Mouse (Mus musculus) liver, embryonic 11.5 days (tissue): Measurements from ENCODE around the gene Myo18b. TPM values are rescaled to one million over a fixed set of nuclear protein-coding genes. Genes with fewer than 3 reads are reported as not detected.

Experiments used
- ATAC-seq: fragments of 200-750 bp; cut with Nextera tagmentation; replicated peaks from 2 replicates; pipeline ENCODE4 v1.8.0; 2017; ENCODE audit warnings: moderate number of reproducible peaks, mild to moderate bottlenecking, moderate TSS enrichment, moderate library complexity; ENCODE audit not compliant: low FRiP score
- DNase-seq: peaks from one replicate; pipeline ENCODE4 v3.0.0-alpha.2; 2017; ENCODE audit warnings: low spot score
- H3K27ac ChIP-seq: fragments of 300-500 bp; sonication (generic); 2 replicates; pipeline ENCODE4 v1.5.1; 2014; ENCODE audit warnings: mild to moderate bottlenecking, low read depth, low read length, control low read depth
- H3K27me3 ChIP-seq: fragments of 300-500 bp; sonication (generic); replicated peaks from 2 replicates; pipeline ENCODE4 v1.6.1; 2014; ENCODE audit warnings: low read length, mixed read lengths; ENCODE audit not compliant: control insufficient read depth, insufficient read depth
- H3K36me3 ChIP-seq: fragments of 300-500 bp; sonication (generic); 2 replicates; pipeline ENCODE4 v1.6.1; 2014; ENCODE audit warnings: mild to moderate bottlenecking, low read length, moderate library complexity, mixed read lengths; ENCODE audit not compliant: control insufficient read depth, insufficient read depth
- H3K4me1 ChIP-seq: fragments of 300-500 bp; sonication (generic); replicated peaks from 2 replicates; pipeline ENCODE4 v1.6.1; 2014; ENCODE audit warnings: low read length, mixed read lengths; ENCODE audit not compliant: control insufficient read depth, insufficient read depth
- H3K4me2 ChIP-seq: fragments of 300-500 bp; sonication (generic); 2 replicates; pipeline ENCODE4 v1.6.1; 2014; ENCODE audit warnings: mild to moderate bottlenecking, control low read depth, moderate library complexity
- H3K4me3 ChIP-seq: fragments of 300-500 bp; sonication (generic); 2 replicates; pipeline ENCODE4 v1.5.1; 2014; ENCODE audit warnings: low read depth, low read length, control low read depth
- H3K9ac ChIP-seq: fragments of 300-500 bp; sonication (generic); 2 replicates; pipeline ENCODE4 v1.6.1; 2014; ENCODE audit warnings: low read depth, low read length, control low read depth
- H3K9me3 ChIP-seq: fragments of 300-500 bp; sonication (generic); 2 replicates; pipeline ENCODE4 v1.6.1; 2016; ENCODE audit warnings: low read length, inconsistent platforms, mixed read lengths; ENCODE audit not compliant: control insufficient read depth
- WGBS: fragments of 180-500 bp; shearing (Covaris S2); extraction: QIAGEN DNeasy Blood & Tissue Kit; methylation state at CpG from one replicate; pipeline ENCODE4 v1.1.7; 2014; 5-methylcytosine and 5-hydroxymethylcytosine counted together
- polyA plus RNA-seq: library from polyadenylated mRNA; unstranded; fragments of >200 nt; fragmentation: Nextera tagmentation; extraction: Ambion mirVana; gene quantifications from 2 replicates; pipeline ENCODE4 v1.2.1, GENCODE M21; 2014

Gene Myo18b
- polyA plus RNA-seq, 1 experiment from 2014 or later, result 0.60 TPM

GRCm38 (mm10) chr5:112928201-112928881 lies 32.2 kb upstream of the Myo18b start:
- Histone ChIP-seq H3K4me2 (no peak overlapping the region), H3K36me3 (no peaks in the 10 kb centered on the region; the same call in 1 of the 2 replicates), H3K27ac (no peak overlapping the region), H3K27me3 (no peaks in the 10 kb centered on the region), H3K9ac (no peak overlapping the region), H3K4me3 (no peak overlapping the region), H3K4me1 (peaks cover 3% of the 10 kb centered on the region; the same call in 1 of the 2 replicates), H3K9me3 (no peaks in the 10 kb centered on the region)
- no peak for DNase-seq
- WGBS, result 41% methylated on average over 10 of the region's 10 CpGs
- ATAC-seq, result no peak

GRCm38 (mm10) chr5:112925422-112925821 lies 29.3 kb upstream of the Myo18b start:
- Histone ChIP-seq H3K4me3 (no peak overlapping the region), H3K36me3 (no peaks in the 10 kb centered on the region; the same call in 1 of the 2 replicates), H3K4me2 (no peak overlapping the region), H3K9me3 (no peaks in the 10 kb centered on the region), H3K4me1 (peaks cover 3% of the 10 kb centered on the region; the same call in 1 of the 2 replicates), H3K27me3 (no peaks in the 10 kb centered on the region), H3K9ac (no peak overlapping the region), H3K27ac (no peak overlapping the region)
- DNase-seq, result no peak
- WGBS, result 87% methylated on average over 5 of the region's 5 CpGs
- no peak for ATAC-seq

- ATAC-seq (no peak), DNase-seq (no peak)
- WGBS, result 88% methylated on average over 8 of the region's 8 CpGs
Measured at GRCm38 (mm10) chr5:112924806-112925205, 28.6 kb upstream of the Myo18b start.

GRCm38 (mm10) chr5:112923841-112924240 lies 27.7 kb upstream of the Myo18b start:
- H3K4me3 ChIP-seq, result no peak overlapping the region
- DNase-seq, result no peak
- no peak overlapping the region for H3K27ac ChIP-seq
- H3K9me3 ChIP-seq, result no peaks in the 10 kb centered on the region
- no peak overlapping the region for H3K9ac ChIP-seq
- no peaks in the 10 kb centered on the region; the same call in 1 of the 2 replicates for H3K36me3 ChIP-seq
- no peaks in the 10 kb centered on the region for H3K27me3 ChIP-seq
- no peak for ATAC-seq
- peaks cover 3% of the 10 kb centered on the region; the same call in 1 of the 2 replicates for H3K4me1 ChIP-seq
- 92% methylated on average over 14 of the region's 14 CpGs for WGBS
- H3K4me2 ChIP-seq, result no peak overlapping the region

More at GRCm38 (mm10) chr5:112924806-112925205, 28.6 kb upstream of the Myo18b start:
- peaks cover 3% of the 10 kb centered on the region; the same call in 1 of the 2 replicates for H3K4me1 ChIP-seq
- no peak overlapping the region for H3K27ac ChIP-seq
- H3K9ac ChIP-seq, result no peak overlapping the region
- H3K27me3 ChIP-seq, result no peaks in the 10 kb centered on the region
- H3K36me3 ChIP-seq, result no peaks in the 10 kb centered on the region; the same call in 1 of the 2 replicates
- no peak overlapping the region for H3K4me3 ChIP-seq
- H3K4me2 ChIP-seq, result no peak overlapping the region
- H3K9me3 ChIP-seq, result no peaks in the 10 kb centered on the region

GRCm38 (mm10) chr5:112921914-112922313 lies 25.8 kb upstream of the Myo18b start:
- DNase-seq (no peak), ATAC-seq (no peak)
- Histone ChIP-seq H3K9me3 (no peaks in the 10 kb centered on the region), H3K4me3 (no peak overlapping the region), H3K9ac (no peak overlapping the region), H3K27me3 (no peaks in the 10 kb centered on the region), H3K27ac (no peak overlapping the region), H3K36me3 (no peaks in the 10 kb centered on the region; the same call in 1 of the 2 replicates), H3K4me1 (no peaks in the 10 kb centered on the region), H3K4me2 (no peak overlapping the region)

- ATAC-seq (no peak), DNase-seq (no peak)
- no peaks in the 10 kb centered on the region for H3K4me1 ChIP-seq
- H3K9ac ChIP-seq, result no peak overlapping the region
- H3K27me3 ChIP-seq, result no peaks in the 10 kb centered on the region
- no peaks in the 10 kb centered on the region for H3K36me3 ChIP-seq
- 92% methylated on average over 5 of the region's 5 CpGs for WGBS
- H3K9me3 ChIP-seq, result no peaks in the 10 kb centered on the region
- H3K4me3 ChIP-seq, result no peak overlapping the region
- H3K4me2 ChIP-seq, result no peak overlapping the region
- no peak overlapping the region for H3K27ac ChIP-seq
Measured at GRCm38 (mm10) chr5:112910381-112910780, 14.2 kb upstream of the Myo18b start.

- H3K4me3 ChIP-seq, result no peak overlapping the region
- DNase-seq (no peak), ATAC-seq (no peak)
- no peak overlapping the region for H3K9ac ChIP-seq
- WGBS, result 36% methylated on average over 2 of the region's 2 CpGs
- no peaks in the 10 kb centered on the region for H3K36me3 ChIP-seq
- H3K4me1 ChIP-seq, result no peaks in the 10 kb centered on the region
- no peaks in the 10 kb centered on the region for H3K27me3 ChIP-seq
- no peak overlapping the region for H3K4me2 ChIP-seq
- no peak overlapping the region for H3K27ac ChIP-seq
- no peaks in the 10 kb centered on the region for H3K9me3 ChIP-seq
Measured at GRCm38 (mm10) chr5:112908169-112908614, 12.0 kb upstream of the Myo18b start.

GRCm38 (mm10) chr5:112907504-112907903 lies 11.3 kb upstream of the Myo18b start:
- Histone ChIP-seq H3K27me3 (no peaks in the 10 kb centered on the region), H3K4me3 (no peak overlapping the region), H3K9me3 (no peaks in the 10 kb centered on the region), H3K36me3 (no peaks in the 10 kb centered on the region), H3K4me1 (no peaks in the 10 kb centered on the region), H3K27ac (no peak overlapping the region), H3K4me2 (no peak overlapping the region), H3K9ac (no peak overlapping the region)
- no peak for DNase-seq
- 73% methylated on average over 6 of the region's 6 CpGs for WGBS
- no peak for ATAC-seq

- Histone ChIP-seq H3K4me2 (no peak overlapping the region), H3K9me3 (no peaks in the 10 kb centered on the region), H3K27me3 (no peaks in the 10 kb centered on the region), H3K9ac (no peak overlapping the region), H3K4me3 (no peak overlapping the region), H3K27ac (no peak overlapping the region), H3K4me1 (no peaks in the 10 kb centered on the region), H3K36me3 (no peaks in the 10 kb centered on the region)
- DNase-seq, result no peak
- no peak for ATAC-seq
- 72% methylated on average over 5 of the region's 5 CpGs for WGBS
Measured at GRCm38 (mm10) chr5:112893462-112894060, 2.6 kb downstream of the Myo18b start.
